Mouse (Mus musculus): ENCODE measurements at regions not wholly inside any gene's neighbourhood (a gene's known extent, or its start where the extent isn't known, plus 50 kb on each side); places are given as distances from the start of the nearest gene placed in this dataset.

- TF ChIP-seq POLR2A (IDR thresholded peaks at IDR 0.05; ENCODE audit: extremely low read depth, insufficient read depth, low read length): no peak
- Histone ChIP-seq H3K4me3 (ENCODE audit: insufficient read depth, low read length) (no peak overlapping the region), H3K4me1 (ENCODE audit: control insufficient read depth, insufficient read depth, low read length) (no peaks in the 10 kb centered on the region), H3K27ac (ENCODE audit: insufficient read depth, low read length) (no peak overlapping the region)
Measured at GRCm38 (mm10) chr15:24530065-24530464, 883.5 kb downstream of the Basp1 start.

DNA sequence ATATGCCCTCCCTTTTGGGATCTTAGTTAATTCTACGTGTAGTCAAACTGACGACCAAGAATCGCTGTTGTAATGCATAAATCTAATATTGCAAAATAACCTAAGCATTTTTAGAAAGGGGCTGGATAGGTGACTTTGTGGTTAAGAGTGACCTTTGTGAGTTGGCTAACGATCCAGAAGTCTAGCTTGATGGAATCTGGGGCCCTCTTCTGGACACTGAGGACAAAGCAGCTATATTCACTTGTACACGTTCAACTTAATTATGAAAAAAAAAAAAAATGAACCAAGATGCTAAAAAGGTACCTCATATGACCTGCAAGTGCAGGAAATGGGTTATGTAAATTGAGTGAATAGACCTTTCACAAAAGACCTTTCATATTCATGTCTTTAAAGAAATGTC, 886.2 kb downstream of the Basp1 start:
- Histone ChIP-seq H3K4me3 (ENCODE audit: insufficient read depth, low read length) (no peak overlapping the region), H3K27ac (ENCODE audit: insufficient read depth, low read length) (no peak overlapping the region), H3K4me1 (ENCODE audit: control insufficient read depth, insufficient read depth, low read length) (no peaks in the 10 kb centered on the region)
- TF ChIP-seq CTCF (IDR thresholded peaks at IDR 0.05; ENCODE audit: extremely low read depth, insufficient read depth, low read length) (peak; percentile 29; the same call in 1 of the 2 replicates), POLR2A (IDR thresholded peaks at IDR 0.05; ENCODE audit: extremely low read depth, insufficient read depth, low read length) (no peak)

DNA sequence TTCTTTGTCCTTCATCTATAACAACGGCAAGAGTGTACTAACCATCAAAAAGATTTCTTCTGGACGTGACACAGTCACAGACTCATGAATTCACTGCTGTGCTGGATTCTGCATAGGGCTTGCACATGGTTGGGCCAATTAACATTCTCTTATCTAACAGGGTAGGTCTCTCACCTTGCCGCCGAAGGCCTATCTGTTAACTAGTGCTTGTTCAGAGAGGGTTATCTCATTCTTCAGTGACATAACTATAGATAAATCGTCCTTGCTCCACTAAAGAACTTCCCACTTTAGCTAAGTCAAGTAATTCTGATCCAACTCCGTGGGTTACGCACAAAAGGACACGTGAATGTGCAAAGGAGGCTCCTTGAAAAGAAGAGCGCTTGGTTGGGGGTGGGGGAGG, 899.6 kb downstream of the Basp1 start:
- H3K27ac ChIP-seq (ENCODE audit: insufficient read depth, low read length): no peak overlapping the region
- no peaks in the 10 kb centered on the region for H3K4me1 ChIP-seq (ENCODE audit: control insufficient read depth, insufficient read depth, low read length)
- H3K4me3 ChIP-seq (ENCODE audit: insufficient read depth, low read length): no peak overlapping the region
- no peak for TF ChIP-seq CTCF (IDR thresholded peaks at IDR 0.05; ENCODE audit: extremely low read depth, insufficient read depth, low read length)
- TF ChIP-seq POLR2A (IDR thresholded peaks at IDR 0.05; ENCODE audit: extremely low read depth, insufficient read depth, low read length): no peak

GRCm38 (mm10) chr15:24501907-24502559, 911.5 kb downstream of the Basp1 start:
- TF ChIP-seq POLR2A (IDR thresholded peaks at IDR 0.05; ENCODE audit: extremely low read depth, insufficient read depth, low read length) (no peak), CTCF (IDR thresholded peaks at IDR 0.05; ENCODE audit: extremely low read depth, insufficient read depth, low read length) (no peak)
- no peak overlapping the region for H3K27ac ChIP-seq (ENCODE audit: insufficient read depth, low read length)
- H3K4me3 ChIP-seq (ENCODE audit: insufficient read depth, low read length): no peak overlapping the region
- H3K4me1 ChIP-seq (ENCODE audit: control insufficient read depth, insufficient read depth, low read length): no peaks in the 10 kb centered on the region

DNA sequence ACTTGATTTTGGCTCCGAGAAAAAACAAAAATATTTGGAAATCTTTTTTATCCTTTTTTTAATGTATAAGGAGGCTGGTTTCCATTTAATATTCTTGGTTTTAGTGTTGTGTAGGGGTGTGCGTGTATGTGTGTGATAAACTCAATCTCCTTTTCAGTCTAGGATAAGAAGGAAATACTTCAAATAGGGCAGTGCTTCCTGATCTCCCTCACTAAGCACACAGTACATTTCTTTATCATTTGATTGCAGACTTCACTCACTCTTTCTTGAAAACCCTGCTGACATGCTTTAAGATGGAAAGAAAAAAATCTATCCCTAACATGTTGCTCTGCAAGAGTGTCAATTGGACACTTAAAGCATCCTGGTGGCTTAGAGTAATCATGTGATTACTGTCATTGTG, 927.3 kb downstream of the Basp1 start:
- no peak overlapping the region for H3K27ac ChIP-seq (ENCODE audit: insufficient read depth, low read length)
- H3K4me1 ChIP-seq (ENCODE audit: control insufficient read depth, insufficient read depth, low read length): no peaks in the 10 kb centered on the region
- TF ChIP-seq POLR2A (IDR thresholded peaks at IDR 0.05; ENCODE audit: extremely low read depth, insufficient read depth, low read length) (no peak), CTCF (IDR thresholded peaks at IDR 0.05; ENCODE audit: extremely low read depth, insufficient read depth, low read length) (no peak)
- no peak overlapping the region for H3K4me3 ChIP-seq (ENCODE audit: insufficient read depth, low read length)

- no peak overlapping the region for H3K4me3 ChIP-seq (ENCODE audit: insufficient read depth, low read length)
- H3K27ac ChIP-seq (ENCODE audit: insufficient read depth, low read length): no peak overlapping the region
- H3K4me1 ChIP-seq (ENCODE audit: control insufficient read depth, insufficient read depth, low read length): no peaks in the 10 kb centered on the region
- no peak for TF ChIP-seq CTCF (IDR thresholded peaks at IDR 0.05; ENCODE audit: extremely low read depth, insufficient read depth, low read length)
- no peak for TF ChIP-seq POLR2A (IDR thresholded peaks at IDR 0.05; ENCODE audit: extremely low read depth, insufficient read depth, low read length)
Measured at GRCm38 (mm10) chr15:24468239-24468638, 945.3 kb downstream of the Basp1 start.

DNA sequence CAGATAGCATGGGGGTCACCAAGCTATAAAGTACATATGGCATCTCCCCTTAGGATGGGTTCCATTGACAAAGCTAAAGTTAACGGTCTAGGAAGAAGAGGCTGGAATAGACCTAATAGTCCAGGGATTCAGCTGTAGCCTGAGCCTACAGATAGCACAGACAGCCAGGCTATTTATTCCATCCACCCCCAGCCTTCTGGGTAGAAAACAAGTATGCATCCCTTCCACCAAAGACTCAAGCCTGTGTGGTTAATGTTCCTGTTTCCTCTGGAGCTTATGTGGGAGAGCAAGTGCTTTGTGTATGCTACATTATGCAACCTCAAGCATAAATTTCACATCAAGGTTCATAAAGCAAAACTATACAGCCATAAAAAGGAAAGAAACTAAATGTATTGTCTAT, 955.8 kb downstream of the Basp1 start:
- Histone ChIP-seq H3K4me3 (ENCODE audit: insufficient read depth, low read length) (no peak overlapping the region), H3K27ac (ENCODE audit: insufficient read depth, low read length) (no peak overlapping the region), H3K4me1 (ENCODE audit: control insufficient read depth, insufficient read depth, low read length) (no peaks in the 10 kb centered on the region)
- no peak for TF ChIP-seq POLR2A (IDR thresholded peaks at IDR 0.05; ENCODE audit: extremely low read depth, insufficient read depth, low read length)
- TF ChIP-seq CTCF (IDR thresholded peaks at IDR 0.05; ENCODE audit: extremely low read depth, insufficient read depth, low read length): no peak

DNA sequence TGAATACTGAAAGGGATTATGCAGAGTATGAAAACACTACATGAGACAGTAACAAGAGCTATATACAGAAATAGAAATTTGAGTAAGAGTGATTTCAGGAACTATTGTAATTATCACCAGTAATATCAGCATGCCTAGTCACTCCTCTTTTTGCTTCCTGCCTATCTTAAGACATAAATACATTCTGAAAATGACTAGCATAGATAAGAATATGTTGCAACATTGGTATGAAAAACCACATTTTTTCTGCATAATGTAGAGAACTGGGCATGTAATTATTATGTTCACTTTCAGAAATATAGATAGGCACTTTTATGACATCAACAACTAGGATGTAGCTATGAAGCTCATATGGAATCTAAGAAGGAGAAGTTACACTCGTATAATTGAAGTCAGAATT, 980.5 kb downstream of the Basp1 start:
- Histone ChIP-seq H3K4me3 (ENCODE audit: insufficient read depth, low read length) (no peak overlapping the region), H3K27ac (ENCODE audit: insufficient read depth, low read length) (no peak overlapping the region), H3K4me1 (ENCODE audit: control insufficient read depth, insufficient read depth, low read length) (no peaks in the 10 kb centered on the region)
- no peak for TF ChIP-seq CTCF (IDR thresholded peaks at IDR 0.05; ENCODE audit: extremely low read depth, insufficient read depth, low read length)
- TF ChIP-seq POLR2A (IDR thresholded peaks at IDR 0.05; ENCODE audit: extremely low read depth, insufficient read depth, low read length): no peak

DNA sequence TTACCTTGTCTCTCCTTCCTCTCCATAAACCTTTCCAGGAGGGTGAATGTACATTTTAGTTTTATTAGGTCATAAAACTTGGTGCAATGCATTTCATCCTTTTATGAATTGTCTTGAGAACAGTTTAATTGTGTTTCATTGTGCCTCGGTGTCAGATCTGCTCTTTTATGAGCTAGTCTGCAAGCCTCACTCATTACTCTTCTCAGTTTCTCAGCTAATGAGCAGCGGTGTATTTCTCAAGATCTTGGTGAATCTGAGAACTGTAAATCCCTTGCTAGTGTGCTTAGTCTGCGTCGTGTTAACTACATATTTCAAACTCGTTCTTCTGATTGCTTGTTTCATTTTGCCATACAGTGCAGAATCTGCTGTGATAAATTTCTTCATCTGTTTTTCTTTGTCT, 984.4 kb downstream of the Basp1 start:
- H3K4me1 ChIP-seq (ENCODE audit: control insufficient read depth, insufficient read depth, low read length): no peaks in the 10 kb centered on the region
- no peak for TF ChIP-seq CTCF (IDR thresholded peaks at IDR 0.05; ENCODE audit: extremely low read depth, insufficient read depth, low read length)
- no peak for TF ChIP-seq POLR2A (IDR thresholded peaks at IDR 0.05; ENCODE audit: extremely low read depth, insufficient read depth, low read length)
- H3K27ac ChIP-seq (ENCODE audit: insufficient read depth, low read length): no peak overlapping the region
- no peak overlapping the region for H3K4me3 ChIP-seq (ENCODE audit: insufficient read depth, low read length)

DNA sequence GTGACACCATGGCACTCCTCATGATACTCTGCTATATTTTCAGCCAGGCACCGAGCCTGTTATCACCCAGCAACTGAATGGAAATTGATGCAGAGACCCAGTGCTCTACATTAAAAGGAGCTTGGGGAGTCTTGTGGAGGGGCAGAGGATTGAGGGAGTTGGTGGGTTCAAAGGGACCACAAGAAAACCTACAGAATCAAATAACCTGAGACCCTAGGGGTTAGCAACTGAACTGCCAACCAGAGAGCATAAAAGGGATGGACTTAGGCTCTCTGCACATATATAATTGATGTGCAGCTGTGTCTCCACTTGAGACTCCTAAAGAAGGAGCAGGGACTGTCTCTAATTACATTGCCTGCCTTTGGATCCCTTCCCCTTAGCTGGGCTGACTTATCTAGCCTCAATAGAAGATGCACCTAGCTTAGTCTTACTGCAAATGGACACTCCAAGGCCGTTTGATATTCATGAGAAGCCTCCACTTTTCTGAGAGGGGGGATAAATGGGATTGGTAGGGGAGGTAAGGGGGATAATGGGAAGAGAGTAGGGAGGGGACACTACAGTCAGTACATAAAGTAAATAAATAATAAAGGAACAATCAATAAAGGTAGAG, 991.1 kb downstream of the Basp1 start:
- Histone ChIP-seq H3K27ac (ENCODE audit: insufficient read depth, low read length) (no peak overlapping the region), H3K4me3 (ENCODE audit: insufficient read depth, low read length) (no peak overlapping the region), H3K4me1 (ENCODE audit: control insufficient read depth, insufficient read depth, low read length) (no peaks in the 10 kb centered on the region)
- TF ChIP-seq POLR2A (IDR thresholded peaks at IDR 0.05; ENCODE audit: extremely low read depth, insufficient read depth, low read length) (no peak), CTCF (IDR thresholded peaks at IDR 0.05; ENCODE audit: extremely low read depth, insufficient read depth, low read length) (no peak)
